Mouse (Mus musculus) thymus, adult 2 months (tissue): ENCODE measurements around the gene Cdadc1.

ENCODE experiments used
- CTCF ChIP-seq: fragments of 200-500 bp; IDR thresholded peaks from 2 replicates; pipeline ENCODE4 v1.5.1; 2012; ENCODE audit warnings: mild to moderate bottlenecking, control low read depth, low read length, moderate library complexity, borderline replicate concordance; ENCODE audit not compliant: control insufficient read depth, poor library complexity, insufficient read depth; ENCODE audit errors: extremely low read depth
- POLR2A ChIP-seq: fragments of 200-500 bp; IDR thresholded peaks from 2 replicates; pipeline ENCODE4 v1.6.1; 2012; ENCODE audit warnings: mild to moderate bottlenecking, low read length, control low read depth, moderate library complexity; ENCODE audit not compliant: control insufficient read depth, poor library complexity, insufficient read depth; ENCODE audit errors: extremely low read depth

GRCm38 (mm10) chr14:59555018-59555417, 42.7 kb downstream of the Cdadc1 start:
- TF ChIP-seq CTCF (no peak), POLR2A (no peak)
